Mouse (Mus musculus) C2C12 (cell line): ENCODE measurements at regions not wholly inside any gene's neighbourhood (a gene's known extent, or its start where the extent isn't known, plus 50 kb on each side); places are given as distances from the start of the nearest gene placed in this dataset.

Experiments
- H3K27me3 ChIP-seq: one replicate; pipeline ENCODE4 v1.6.1; 2011; ENCODE audit not compliant: control insufficient read depth, insufficient read depth, insufficient read length
- H3K36me3 ChIP-seq: one replicate; pipeline ENCODE4 v1.6.1; 2011; ENCODE audit not compliant: control insufficient read depth, insufficient read depth
- H3K4me3 ChIP-seq: one replicate; pipeline ENCODE4 v1.5.1; 2011; ENCODE audit warnings: mild to moderate bottlenecking, control low read depth; ENCODE audit not compliant: poor library complexity, insufficient read depth, severe bottlenecking
- H3K79me2 ChIP-seq: one replicate; pipeline ENCODE4 v1.6.1; 2011; ENCODE audit not compliant: control insufficient read depth, insufficient read depth
- H3K79me3 ChIP-seq: one replicate; pipeline ENCODE4 v1.6.1; 2011; ENCODE audit warnings: low read depth, control low read depth
- H3ac ChIP-seq: one replicate; pipeline ENCODE3; 2011; ENCODE audit warnings: low read depth; ENCODE audit not compliant: control insufficient read depth, insufficient read length
- CEBPB ChIP-seq: IDR thresholded peaks from one replicate; pipeline ENCODE4 v1.6.1; 2011; ENCODE audit warnings: low read depth, mild to moderate bottlenecking, control low read depth, moderate library complexity
- CTCF ChIP-seq: IDR thresholded peaks from one replicate; pipeline ENCODE4 v1.5.1; 2011; ENCODE audit not compliant: control insufficient read depth, insufficient read depth, insufficient read length
- FOSL1 ChIP-seq: IDR thresholded peaks from one replicate; pipeline ENCODE4 v1.8.0; 2011; ENCODE audit warnings: mild to moderate bottlenecking, low read length; ENCODE audit not compliant: poor library complexity, insufficient read depth, severe bottlenecking
- MAX ChIP-seq: IDR thresholded peaks from one replicate; pipeline ENCODE4 v1.6.1; 2011; ENCODE audit warnings: mild to moderate bottlenecking, control low read depth
- MYOD1 ChIP-seq: IDR thresholded peaks from one replicate; pipeline ENCODE4 v1.6.1; 2011; ENCODE audit warnings: low read depth; ENCODE audit not compliant: control insufficient read depth, insufficient read length
- MYOG ChIP-seq: IDR thresholded peaks from one replicate; pipeline ENCODE4 v1.6.1; 2011; ENCODE audit not compliant: control insufficient read depth, insufficient read length; ENCODE audit errors: extremely low read depth
- USF1 ChIP-seq: IDR thresholded peaks from one replicate; pipeline ENCODE4 v1.6.1; 2011; ENCODE audit warnings: low read depth, mild to moderate bottlenecking, control low read depth, moderate library complexity

GRCm38 (mm10) chr2:160044184-160044583, 289.8 kb downstream of the Gm826 start:
- TF ChIP-seq CTCF (no peak), MYOD1 (no peak), CEBPB (no peak), USF1 (no peak), FOSL1 (no peak), MAX (no peak), MYOG (no peak)
- no peaks in the 10 kb centered on the region for H3K27me3 ChIP-seq

GRCm38 (mm10) chr2:160029432-160029831, 304.5 kb downstream of the Gm826 start:
- Histone ChIP-seq H3K27me3 (no peaks in the 10 kb centered on the region), H3K79me2 (no peaks in the 10 kb centered on the region), H3K4me3 (no peak overlapping the region), H3K79me3 (no peaks in the 10 kb centered on the region), H3ac (no peak overlapping the region), H3K36me3 (no peaks in the 10 kb centered on the region)
- TF ChIP-seq MAX (no peak), CTCF (no peak), MYOD1 (no peak), FOSL1 (no peak), CEBPB (no peak), USF1 (no peak), MYOG (no peak)

More at GRCm38 (mm10) chr2:160044184-160044583, 289.8 kb downstream of the Gm826 start:
- no peak overlapping the region for H3ac ChIP-seq
- H3K4me3 ChIP-seq: no peak overlapping the region
- no peaks in the 10 kb centered on the region for H3K36me3 ChIP-seq
- H3K79me2 ChIP-seq: no peaks in the 10 kb centered on the region
- no peaks in the 10 kb centered on the region for H3K79me3 ChIP-seq

- H3K27me3 ChIP-seq: no peaks in the 10 kb centered on the region
- H3K4me3 ChIP-seq: no peak overlapping the region
- H3ac ChIP-seq: no peak overlapping the region
- H3K79me2 ChIP-seq: no peaks in the 10 kb centered on the region
- no peaks in the 10 kb centered on the region for H3K79me3 ChIP-seq
- no peak for TF ChIP-seq MAX
- no peak for TF ChIP-seq MYOD1
- TF ChIP-seq FOSL1: no peak
- no peak for TF ChIP-seq CEBPB
- TF ChIP-seq CTCF: no peak
- no peak for TF ChIP-seq MYOG
- no peak for TF ChIP-seq USF1
- H3K36me3 ChIP-seq: no peaks in the 10 kb centered on the region
Observed at GRCm38 (mm10) chr2:160028459-160028858, 305.5 kb downstream of the Gm826 start.

- no peak overlapping the region for H3K4me3 ChIP-seq
- H3K79me3 ChIP-seq: no peaks in the 10 kb centered on the region
- no peak overlapping the region for H3ac ChIP-seq
- TF ChIP-seq CTCF: no peak
- no peak for TF ChIP-seq MAX
- no peak for TF ChIP-seq CEBPB
- no peak for TF ChIP-seq MYOD1
- TF ChIP-seq MYOG: no peak
- TF ChIP-seq USF1: no peak
- TF ChIP-seq FOSL1: no peak
- H3K36me3 ChIP-seq: no peaks in the 10 kb centered on the region
- H3K27me3 ChIP-seq: no peaks in the 10 kb centered on the region
- no peaks in the 10 kb centered on the region for H3K79me2 ChIP-seq
Observed at GRCm38 (mm10) chr2:160025911-160026310, 308.1 kb downstream of the Gm826 start.

- TF ChIP-seq MYOG (no peak), CTCF (no peak), USF1 (no peak), FOSL1 (no peak), MAX (no peak), CEBPB (no peak)
- H3K4me3 ChIP-seq: no peak overlapping the region
- H3K27me3 ChIP-seq: no peaks in the 10 kb centered on the region
- H3K36me3 ChIP-seq: no peaks in the 10 kb centered on the region
- H3K79me3 ChIP-seq: no peaks in the 10 kb centered on the region
- H3ac ChIP-seq: no peak overlapping the region
- H3K79me2 ChIP-seq: no peaks in the 10 kb centered on the region
Observed at GRCm38 (mm10) chr2:160021541-160021940, 312.4 kb downstream of the Gm826 start.

GRCm38 (mm10) chr2:160020876-160021275, 313.1 kb downstream of the Gm826 start:
- Histone ChIP-seq H3K27me3 (no peaks in the 10 kb centered on the region), H3ac (no peak overlapping the region), H3K36me3 (no peaks in the 10 kb centered on the region), H3K4me3 (no peak overlapping the region), H3K79me2 (no peaks in the 10 kb centered on the region), H3K79me3 (no peaks in the 10 kb centered on the region)
- TF ChIP-seq USF1: no peak
- TF ChIP-seq FOSL1: no peak
- no peak for TF ChIP-seq CTCF
- TF ChIP-seq CEBPB: no peak
- TF ChIP-seq MYOD1: no peak
- no peak for TF ChIP-seq MAX
- TF ChIP-seq MYOG: no peak
